Mouse (Mus musculus) neural tube, embryonic 12.5 days (tissue): ENCODE results near the gene Vps26c. TPM values are rescaled to one million over a fixed set of nuclear protein-coding genes. Genes with fewer than 3 reads are reported as not detected.
"Not testable (repeated sequence)": the region's sequence is repeated elsewhere in the genome, so short reads cannot be mapped to it uniquely, and the experiment has no call there.

ENCODE experiments used
- ATAC-seq: fragments of 200-750 bp; cut with Nextera tagmentation; 2 replicates; pipeline ENCODE4 v1.8.0; 2017; ENCODE audit warnings: low read depth, mild to moderate bottlenecking, moderate TSS enrichment, moderate library complexity; ENCODE audit not compliant: low FRiP score
- H3K27ac ChIP-seq: fragments of 300-500 bp; sonication (generic); 2 replicates; pipeline ENCODE4 v1.5.1; 2016
- H3K27me3 ChIP-seq: fragments of 300-500 bp; sonication (generic); replicated peaks from 2 replicates; pipeline ENCODE4 v1.6.1; 2016; ENCODE audit warnings: mild to moderate bottlenecking
- H3K36me3 ChIP-seq: fragments of 300-500 bp; sonication (generic); 2 replicates; pipeline ENCODE4 v1.6.1; 2016; ENCODE audit warnings: mild to moderate bottlenecking
- H3K4me1 ChIP-seq: fragments of 300-500 bp; sonication (generic); 2 replicates; pipeline ENCODE4 v1.6.1; 2016
- H3K4me2 ChIP-seq: fragments of 300-500 bp; sonication (generic); replicated peaks from 2 replicates; pipeline ENCODE4 v1.6.1; 2016; ENCODE audit warnings: mild to moderate bottlenecking
- H3K4me3 ChIP-seq: fragments of 300-500 bp; sonication (generic); 2 replicates; pipeline ENCODE4 v1.5.1; 2016
- H3K9ac ChIP-seq: fragments of 300-500 bp; sonication (generic); 2 replicates; pipeline ENCODE4 v1.6.1; 2016; ENCODE audit warnings: mild to moderate bottlenecking
- H3K9me3 ChIP-seq: fragments of 300-500 bp; sonication (generic); 2 replicates; pipeline ENCODE4 v1.6.1; 2016; ENCODE audit warnings: mild to moderate bottlenecking
- WGBS: fragments of 180-500 bp; shearing (Covaris S2); methylation state at CpG from one replicate; pipeline ENCODE4 v1.1.7; 2016; 5-methylcytosine and 5-hydroxymethylcytosine counted together
- polyA plus RNA-seq: library from polyadenylated mRNA; unstranded; fragments of >200 nt; fragmentation: Nextera tagmentation; extraction: Ambion mirVana; gene quantifications from 2 replicates; pipeline ENCODE4 v1.2.1, GENCODE M21; 2016

Gene Vps26c
- polyA plus RNA-seq, 1 experiment from 2014 or later: 65.2 TPM

DNA sequence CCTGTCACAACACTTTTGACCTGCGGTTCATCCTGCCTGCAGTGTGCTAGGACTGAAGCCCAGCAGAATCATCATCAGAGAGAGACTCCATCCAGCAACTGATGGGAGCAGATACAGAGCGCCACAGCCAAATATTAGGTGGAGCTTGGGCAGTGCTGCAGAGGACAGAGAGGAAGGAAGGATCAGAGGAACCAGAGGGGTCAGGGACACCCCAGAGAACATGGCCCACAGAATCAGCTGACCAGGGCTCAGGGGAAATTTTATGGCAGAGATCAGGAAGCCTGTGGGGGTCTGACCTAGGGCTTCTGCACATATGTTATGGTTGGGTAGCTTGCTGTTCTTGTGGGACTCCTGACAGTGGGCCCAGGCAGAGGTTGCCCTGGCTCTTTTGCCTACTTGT lies 9.0 kb downstream of the Vps26c start:
- Histone ChIP-seq H3K4me2 (no peak overlapping the region), H3K4me3 (no peak overlapping the region), H3K27ac (no peak overlapping the region), H3K36me3 (peaks cover 6% of the 10 kb centered on the region; the same call in 1 of the 2 replicates), H3K9me3 (no peaks in the 10 kb centered on the region), H3K4me1 (peaks cover 9% of the 10 kb centered on the region; the same call in 1 of the 2 replicates), H3K9ac (no peak overlapping the region), H3K27me3 (no peaks in the 10 kb centered on the region)
- WGBS: 97% methylated on average over 2 of the region's 2 CpGs
- ATAC-seq: no peak

DNA sequence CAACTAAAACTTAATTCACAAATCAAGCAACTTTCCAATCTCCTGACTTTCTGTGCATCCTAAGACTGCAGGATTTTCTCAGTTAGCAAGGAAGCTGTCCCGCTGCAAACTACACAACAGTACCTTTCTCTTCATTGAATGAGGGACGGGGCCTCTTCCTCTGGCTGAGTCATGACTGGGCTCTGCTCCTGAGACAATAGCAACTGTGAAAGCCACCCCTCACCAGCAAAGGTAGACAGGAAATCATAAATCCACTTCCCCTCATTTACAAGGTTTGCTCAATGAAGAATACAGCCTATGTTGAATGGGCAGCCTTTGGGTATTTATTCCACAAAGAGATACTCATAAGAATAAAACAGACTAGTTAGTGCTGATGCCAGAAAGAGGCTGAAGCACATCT lies 16.6 kb downstream of the Vps26c start:
- H3K27ac ChIP-seq: no peak overlapping the region
- no peak overlapping the region for H3K9ac ChIP-seq
- ATAC-seq: no peak
- H3K4me1 ChIP-seq: no peaks in the 10 kb centered on the region
- H3K36me3 ChIP-seq: peaks cover 39% of the 10 kb centered on the region
- H3K9me3 ChIP-seq: no peaks in the 10 kb centered on the region
- H3K4me3 ChIP-seq: no peak overlapping the region
- no peaks in the 10 kb centered on the region for H3K27me3 ChIP-seq
- no peak overlapping the region for H3K4me2 ChIP-seq
- 56% methylated on average over 2 of the region's 2 CpGs for WGBS

DNA sequence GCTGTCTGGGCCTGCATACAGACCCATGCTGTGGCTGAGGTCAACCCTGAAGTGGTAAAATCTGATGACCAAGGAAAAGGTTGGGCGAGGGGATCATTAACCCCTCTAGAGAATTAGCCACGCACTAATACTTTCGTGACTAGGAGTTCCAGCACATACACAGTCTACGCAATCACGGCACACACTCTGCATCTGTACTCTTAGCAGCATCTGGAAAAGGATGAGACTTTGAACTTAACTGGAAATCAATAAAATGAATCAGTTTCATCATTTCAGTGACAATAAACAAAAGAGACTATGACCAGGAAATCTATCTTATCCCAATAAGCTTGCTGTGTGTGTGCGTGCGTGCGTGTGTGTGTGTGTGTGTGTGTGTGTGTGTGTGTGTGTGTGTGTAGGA lies 17.9 kb downstream of the Vps26c start:
- Histone ChIP-seq H3K27me3 (no peaks in the 10 kb centered on the region), H3K4me1 (no peaks in the 10 kb centered on the region), H3K9me3 (no peaks in the 10 kb centered on the region), H3K36me3 (peaks cover 51% of the 10 kb centered on the region), H3K4me3 (no peak overlapping the region), H3K27ac (no peak overlapping the region), H3K9ac (no peak overlapping the region), H3K4me2 (no peak overlapping the region)
- ATAC-seq: no peak
- WGBS: 90% methylated on average over 8 of the region's 8 CpGs

DNA sequence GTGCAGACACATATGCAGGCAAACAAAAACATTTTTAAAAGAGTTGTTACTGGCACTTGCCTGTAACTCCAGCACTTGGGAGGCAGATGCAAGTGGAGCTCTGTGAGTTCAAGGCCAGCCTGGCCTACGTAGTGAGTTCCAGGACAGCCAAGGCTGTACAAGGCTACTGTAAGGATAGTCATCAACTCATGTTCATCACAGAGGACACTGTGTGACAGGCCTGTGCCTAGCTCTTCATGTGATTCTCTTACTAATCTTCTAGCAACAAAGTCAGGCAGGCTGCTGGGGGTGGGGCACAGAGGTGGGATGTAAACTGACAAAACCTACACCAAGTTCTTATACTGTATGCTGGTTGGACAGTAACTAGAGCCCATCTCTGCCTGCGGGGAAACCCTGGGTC lies 19.6 kb downstream of the Vps26c start:
- H3K9me3 ChIP-seq: no peaks in the 10 kb centered on the region
- H3K9ac ChIP-seq: no peak overlapping the region
- ATAC-seq: no peak
- H3K27ac ChIP-seq: no peak overlapping the region
- no peak overlapping the region for H3K4me3 ChIP-seq
- H3K4me2 ChIP-seq: no peak overlapping the region
- H3K4me1 ChIP-seq: no peaks in the 10 kb centered on the region
- WGBS: 93% methylated on average over 2 of the region's 2 CpGs
- peaks cover 61% of the 10 kb centered on the region for H3K36me3 ChIP-seq
- no peaks in the 10 kb centered on the region for H3K27me3 ChIP-seq

DNA sequence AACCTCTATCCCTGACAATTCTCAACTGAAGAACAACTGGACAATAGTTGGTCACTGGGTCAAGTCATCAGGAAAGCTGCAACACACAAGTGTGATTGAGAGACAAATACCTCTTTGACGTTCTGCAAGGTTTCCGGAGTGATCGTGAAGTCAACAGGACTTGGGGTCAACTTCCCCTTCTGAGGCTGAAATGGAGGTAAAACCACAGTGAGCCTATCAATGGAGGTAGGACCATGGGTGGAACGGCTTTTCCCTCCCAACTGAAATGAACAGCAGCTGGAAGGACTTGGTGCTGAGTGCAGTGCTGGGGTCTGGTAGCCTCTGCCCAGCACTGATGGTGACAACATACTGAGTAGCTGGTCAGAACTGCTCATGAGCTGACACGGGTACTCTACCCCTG lies 22.4 kb downstream of the Vps26c start:
- no peak overlapping the region for H3K27ac ChIP-seq
- no peak overlapping the region for H3K9ac ChIP-seq
- no peak overlapping the region for H3K4me2 ChIP-seq
- no peak overlapping the region for H3K4me3 ChIP-seq
- H3K9me3 ChIP-seq: no peaks in the 10 kb centered on the region
- WGBS: 91% methylated on average over 5 of the region's 5 CpGs
- peaks cover 64% of the 10 kb centered on the region for H3K36me3 ChIP-seq
- no peak for ATAC-seq
- no peaks in the 10 kb centered on the region for H3K4me1 ChIP-seq
- no peaks in the 10 kb centered on the region for H3K27me3 ChIP-seq

DNA sequence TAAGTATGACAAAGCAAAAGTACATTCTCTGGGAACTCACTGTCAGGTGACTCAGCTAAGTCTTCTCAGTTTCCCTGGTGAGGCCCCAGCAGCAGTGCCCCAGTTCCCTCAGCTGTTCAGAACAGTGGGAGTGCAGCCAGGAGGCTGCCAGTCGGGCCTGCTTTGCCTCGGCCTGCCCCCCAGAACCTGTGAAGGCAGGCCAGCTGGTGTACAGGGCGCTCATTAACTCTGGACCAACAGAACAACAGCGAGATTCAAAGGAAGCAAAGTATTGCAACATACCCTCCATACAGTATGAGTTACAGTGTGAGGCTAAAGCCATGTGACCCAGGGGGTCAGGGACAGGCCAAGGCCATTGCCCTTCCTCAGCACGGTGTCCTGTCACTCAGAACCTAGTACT lies 28.7 kb downstream of the Vps26c start:
- H3K4me1 ChIP-seq: no peaks in the 10 kb centered on the region
- H3K9me3 ChIP-seq: no peaks in the 10 kb centered on the region
- H3K27me3 ChIP-seq: no peaks in the 10 kb centered on the region
- H3K36me3 ChIP-seq: peaks cover 58% of the 10 kb centered on the region
- no peak for ATAC-seq
- H3K4me3 ChIP-seq: no peak overlapping the region
- WGBS: 88% methylated on average over 5 of the region's 5 CpGs
- no peak overlapping the region for H3K9ac ChIP-seq
- H3K27ac ChIP-seq: no peak overlapping the region
- H3K4me2 ChIP-seq: no peak overlapping the region

DNA sequence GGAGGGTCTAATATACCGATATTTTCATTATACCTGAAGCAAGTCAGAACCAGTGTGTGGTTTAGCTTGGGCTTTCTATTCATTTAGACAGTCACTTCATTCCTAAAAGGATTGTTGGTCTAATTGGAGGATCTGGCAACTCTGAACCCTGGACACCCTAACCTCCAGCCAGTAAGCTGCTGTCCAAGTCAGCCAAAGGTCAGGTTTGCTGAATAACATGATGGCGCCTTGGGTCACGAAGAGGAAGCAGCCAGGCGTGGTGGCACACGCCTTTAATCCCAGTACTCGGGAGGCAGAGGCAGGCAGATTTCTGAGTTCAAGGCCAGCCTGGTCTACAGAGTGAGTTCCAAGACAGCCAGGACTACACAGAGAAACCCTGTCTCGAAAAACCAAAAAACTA lies 29.5 kb downstream of the Vps26c start:
- H3K36me3 ChIP-seq: peaks cover 56% of the 10 kb centered on the region
- H3K9me3 ChIP-seq, H3K27me3 ChIP-seq, ATAC-seq, H3K27ac ChIP-seq, H3K4me1 ChIP-seq, H3K9ac ChIP-seq, H3K4me3 ChIP-seq, H3K4me2 ChIP-seq: not testable (repeated sequence)
- 96% methylated on average over 7 of the region's 7 CpGs for whole genome bisulfite sequencing

DNA sequence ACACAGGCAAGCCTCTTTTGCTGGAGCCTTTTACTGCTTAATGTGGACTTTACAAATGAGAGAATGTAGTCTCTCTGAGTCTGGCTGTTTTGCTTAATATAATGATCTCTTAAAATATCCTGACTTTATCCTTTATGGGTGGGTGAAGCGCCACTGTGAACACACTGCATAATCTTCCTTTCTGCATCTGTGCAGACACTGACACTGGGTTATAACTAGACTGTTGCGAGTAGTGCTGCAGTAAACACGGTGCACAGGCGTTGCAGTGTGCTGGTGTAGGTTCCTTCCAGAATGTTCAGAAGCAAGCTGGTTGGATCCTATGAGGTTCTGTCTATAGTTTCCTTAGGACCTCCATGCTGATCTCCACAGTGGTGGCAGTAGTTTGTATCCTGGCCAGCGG lies 37.3 kb downstream of the Vps26c start:
- Histone ChIP-seq H3K27ac (no peak overlapping the region), H3K4me1 (no peaks in the 10 kb centered on the region), H3K4me3 (no peak overlapping the region), H3K4me2 (no peak overlapping the region), H3K9me3 (no peaks in the 10 kb centered on the region), H3K36me3 (no peaks in the 10 kb centered on the region), H3K9ac (no peak overlapping the region), H3K27me3 (no peaks in the 10 kb centered on the region)
- ATAC-seq: no peak
- 93% methylated on average over 5 of the region's 5 CpGs for WGBS

DNA sequence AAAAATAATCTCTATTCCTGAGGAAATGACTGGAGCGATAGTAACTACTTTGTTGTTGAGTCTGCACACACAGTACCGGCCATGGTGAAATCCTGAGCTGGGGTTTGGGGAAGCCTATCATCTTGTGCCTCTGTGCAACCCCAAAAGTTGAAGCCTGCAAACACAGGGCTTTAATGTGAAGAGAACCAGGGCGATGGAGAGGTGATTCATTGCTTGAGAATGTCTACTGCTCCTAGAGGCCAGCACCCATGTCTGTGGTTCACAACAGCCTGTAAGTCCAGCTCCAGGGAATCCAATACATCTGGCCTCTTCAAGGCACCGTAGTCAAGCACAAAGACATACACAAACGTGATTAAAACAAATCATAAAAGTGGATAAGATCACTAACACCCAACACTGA lies 39.3 kb downstream of the Vps26c start:
- WGBS: 83% methylated on average over 5 of the region's 5 CpGs
- H3K9me3 ChIP-seq: no peaks in the 10 kb centered on the region
- no peaks in the 10 kb centered on the region for H3K4me1 ChIP-seq
- no peaks in the 10 kb centered on the region for H3K36me3 ChIP-seq
- no peaks in the 10 kb centered on the region for H3K27me3 ChIP-seq
- no peak overlapping the region for H3K27ac ChIP-seq
- H3K4me2 ChIP-seq: no peak overlapping the region
- H3K9ac ChIP-seq: no peak overlapping the region
- no peak for ATAC-seq
- no peak overlapping the region for H3K4me3 ChIP-seq

DNA sequence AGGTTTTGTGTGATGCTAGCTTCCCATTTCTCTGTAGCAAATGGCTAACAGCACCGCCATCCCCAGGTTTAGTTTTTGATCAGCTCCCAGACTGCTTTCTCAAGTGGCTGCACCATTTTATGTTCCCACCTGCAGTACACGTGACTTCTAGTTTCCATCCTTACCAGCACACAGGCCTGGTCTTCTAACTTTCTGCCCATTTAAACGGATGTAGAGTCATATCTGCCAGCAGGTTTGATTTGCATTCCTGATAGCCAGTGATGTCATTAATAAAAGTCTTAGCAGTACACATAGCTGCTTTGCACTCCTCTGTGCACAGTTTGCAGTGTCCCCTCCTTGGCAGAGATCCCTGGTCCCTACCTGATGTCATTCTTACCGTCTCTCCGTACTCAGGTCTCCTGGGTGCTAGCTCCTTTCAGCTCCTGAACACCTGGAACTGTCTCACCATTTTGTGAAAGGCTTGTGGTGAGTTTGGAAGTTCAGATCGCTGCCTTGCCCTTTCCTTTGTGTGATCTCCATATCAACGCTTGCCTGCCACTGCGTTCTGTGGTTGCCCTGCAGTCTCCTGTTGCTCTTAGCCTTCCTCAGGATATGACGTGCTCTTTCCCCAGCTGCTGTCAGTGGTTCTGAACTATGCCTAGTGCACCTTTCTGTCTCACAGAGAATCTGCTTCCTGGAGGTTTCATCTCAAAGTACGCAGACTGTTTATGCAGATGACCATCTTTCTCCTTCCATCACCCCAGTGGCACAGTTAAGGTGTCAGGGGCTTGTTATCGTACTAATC lies 41.7 kb downstream of the Vps26c start:
- H3K36me3 ChIP-seq: no peaks in the 10 kb centered on the region
- 86% methylated on average over 11 of the region's 11 CpGs for WGBS
- no peaks in the 10 kb centered on the region for H3K4me1 ChIP-seq
- no peaks in the 10 kb centered on the region for H3K9me3 ChIP-seq
- no peak overlapping the region for H3K4me3 ChIP-seq
- no peak overlapping the region for H3K9ac ChIP-seq
- H3K27ac ChIP-seq: no peak overlapping the region
- no peak overlapping the region for H3K4me2 ChIP-seq
- no peak for ATAC-seq
- H3K27me3 ChIP-seq: no peaks in the 10 kb centered on the region

DNA sequence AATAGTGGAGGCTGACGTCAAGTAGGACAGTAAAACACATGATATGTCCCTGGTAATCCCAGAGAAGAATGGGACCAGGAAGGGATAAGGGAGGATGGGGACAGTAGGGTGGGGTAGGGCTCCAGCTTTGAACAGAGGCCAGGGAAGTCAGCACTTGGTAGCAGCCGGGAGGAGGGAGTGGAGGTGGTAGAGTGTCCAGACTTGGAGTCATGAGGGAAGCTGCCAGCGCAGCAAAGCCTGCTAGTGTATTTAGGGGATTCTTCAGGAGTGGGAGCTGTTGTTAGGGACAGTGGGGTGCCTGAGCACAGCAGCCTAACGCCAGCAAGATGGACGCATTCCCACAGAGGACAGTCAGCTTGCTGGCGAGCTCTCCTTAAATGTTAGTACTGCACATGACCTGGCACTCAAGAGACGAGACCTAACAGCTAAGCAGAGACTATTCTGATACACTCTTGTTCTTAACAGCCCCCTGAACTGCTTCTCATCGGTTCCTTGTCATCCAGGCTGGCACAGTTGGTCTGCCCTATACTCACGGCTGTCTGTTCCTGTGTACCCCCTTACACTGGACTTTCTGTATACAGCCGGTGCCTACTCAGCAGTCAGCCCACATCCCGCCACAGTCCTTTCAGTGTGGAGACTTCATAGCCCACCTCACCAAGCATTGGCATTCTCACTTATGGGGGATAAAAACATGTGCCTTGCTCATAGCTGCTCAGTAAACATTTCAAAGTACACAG lies 53.4 kb downstream of the Vps26c start:
- Histone ChIP-seq H3K36me3 (peaks cover 36% of the 10 kb centered on the region), H3K4me3 (no peak overlapping the region), H3K4me1 (peaks cover 5% of the 10 kb centered on the region; the same call in 1 of the 2 replicates), H3K4me2 (no peak overlapping the region), H3K9ac (no peak overlapping the region), H3K9me3 (no peaks in the 10 kb centered on the region), H3K27me3 (no peaks in the 10 kb centered on the region), H3K27ac (no peak overlapping the region)
- peak; percentile 34; the same call in 1 of the 2 replicates for ATAC-seq
- 79% methylated on average over 11 of the region's 11 CpGs for WGBS

DNA sequence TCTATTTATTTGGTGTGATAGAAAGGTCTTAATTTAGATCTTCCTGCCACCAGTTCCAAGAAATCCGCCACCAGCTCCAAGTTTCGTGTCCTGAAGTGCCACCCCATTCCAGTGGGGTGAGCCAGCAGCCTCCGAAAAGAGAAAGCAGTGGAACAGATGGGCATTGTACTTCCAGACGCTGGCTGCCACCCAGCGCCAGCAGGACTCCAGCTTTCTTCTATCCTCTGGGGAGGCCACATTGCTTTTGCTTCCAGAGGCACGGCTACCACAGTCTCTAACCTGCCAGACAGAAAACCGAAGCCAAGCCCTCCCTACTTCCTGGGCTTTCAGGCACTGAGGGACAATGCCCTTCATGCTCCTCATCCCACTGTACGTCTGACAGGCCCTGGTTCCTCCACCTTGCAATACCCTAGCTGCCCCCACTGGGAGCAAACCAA lies 54.1 kb downstream of the Vps26c start:
- 57% methylated on average over 8 of the region's 8 CpGs for WGBS
- Histone ChIP-seq H3K36me3 (peaks cover 39% of the 10 kb centered on the region), H3K9me3 (no peaks in the 10 kb centered on the region), H3K4me3 (no peak overlapping the region), H3K4me1 (peaks cover 5% of the 10 kb centered on the region; the same call in 1 of the 2 replicates), H3K27me3 (no peaks in the 10 kb centered on the region), H3K4me2 (no peak overlapping the region), H3K9ac (no peak overlapping the region), H3K27ac (no peak overlapping the region)
- ATAC-seq: peak; percentile 63; the same call in 1 of the 2 replicates
